Mouse (Mus musculus) olfactory bulb, adult 2 months (tissue): ENCODE results near the gene Ankrd44.

Experiments used
- CTCF ChIP-seq: fragments of 200-500 bp; IDR thresholded peaks from 2 replicates; pipeline ENCODE4 v1.5.1; 2012; ENCODE audit warnings: low read depth, mild to moderate bottlenecking, low read length, moderate library complexity; ENCODE audit not compliant: insufficient read depth
- POLR2A ChIP-seq: fragments of 200-500 bp; IDR thresholded peaks from 2 replicates; pipeline ENCODE4 v1.6.1; 2012; ENCODE audit warnings: mild to moderate bottlenecking, low read depth, low read length, moderate library complexity; ENCODE audit not compliant: insufficient read depth

- TF ChIP-seq CTCF (no peak), POLR2A (no peak)
These were observed 124.9 kb downstream of the Ankrd44 start for GRCm38 (mm10) chr1:54801256-54801655.
